Mouse (Mus musculus) cerebellum, adult 2 months (tissue): ENCODE results near the gene Wnt2b.
A peak's percentile ranks its signal among the peaks of the same experiment; 100 is the strongest.

Experiments used
- CTCF ChIP-seq: fragments of 200-500 bp; IDR thresholded peaks from 2 replicates; pipeline ENCODE4 v1.5.1; 2011; ENCODE audit warnings: low read depth, mild to moderate bottlenecking, control low read depth, low read length, moderate library complexity, borderline replicate concordance; ENCODE audit not compliant: insufficient read depth
- POLR2A ChIP-seq: fragments of 200-500 bp; IDR thresholded peaks from 2 replicates; pipeline ENCODE4 v1.6.1; 2011; ENCODE audit warnings: low read length, control low read depth, borderline replicate concordance; ENCODE audit not compliant: insufficient read depth

- TF ChIP-seq CTCF (peak; percentile 47; the same call in 1 of the 2 replicates), POLR2A (no peak)
These were observed 6.0 kb upstream of the Wnt2b start for GRCm38 (mm10) chr3:104967548-104968300.
